Mouse (Mus musculus) hindbrain, embryonic 12.5 days (tissue): ENCODE measurements at regions not wholly inside any gene's neighbourhood (a gene's known extent, or its start where the extent isn't known, plus 50 kb on each side); places are given as distances from the start of the nearest gene placed in this dataset.

Source experiments
- ATAC-seq: fragments of 200-750 bp; cut with Nextera tagmentation; 2 replicates; pipeline ENCODE4 v1.8.0; 2017; ENCODE audit warnings: moderate TSS enrichment; ENCODE audit not compliant: low FRiP score
- H3K27ac ChIP-seq: fragments of 300-500 bp; sonication (generic); 2 replicates; pipeline ENCODE4 v1.5.1; 2016; ENCODE audit warnings: mild to moderate bottlenecking
- H3K27me3 ChIP-seq: fragments of 300-500 bp; sonication (generic); 2 replicates; pipeline ENCODE4 v1.6.1; 2016; ENCODE audit warnings: mild to moderate bottlenecking
- H3K36me3 ChIP-seq: fragments of 300-500 bp; sonication (generic); 2 replicates; pipeline ENCODE4 v1.6.1; 2016; ENCODE audit warnings: mild to moderate bottlenecking
- H3K4me1 ChIP-seq: fragments of 300-500 bp; sonication (generic); 2 replicates; pipeline ENCODE4 v1.6.1; 2016
- H3K4me2 ChIP-seq: fragments of 300-500 bp; sonication (generic); replicated peaks from 2 replicates; pipeline ENCODE4 v1.6.1; 2016; ENCODE audit warnings: mild to moderate bottlenecking
- H3K4me3 ChIP-seq: fragments of 300-500 bp; sonication (generic); 2 replicates; pipeline ENCODE4 v1.5.1; 2016; ENCODE audit warnings: mild to moderate bottlenecking
- H3K9ac ChIP-seq: fragments of 300-500 bp; sonication (generic); 2 replicates; pipeline ENCODE4 v1.6.1; 2016; ENCODE audit warnings: mild to moderate bottlenecking, moderate library complexity
- H3K9me3 ChIP-seq: fragments of 300-500 bp; sonication (generic); replicated peaks from 2 replicates; pipeline ENCODE4 v1.6.1; 2016; ENCODE audit warnings: mild to moderate bottlenecking
- WGBS: fragments of 180-500 bp; shearing (Covaris S2); methylation state at CpG from one replicate; pipeline ENCODE4 v1.1.7; 2016; 5-methylcytosine and 5-hydroxymethylcytosine counted together

DNA sequence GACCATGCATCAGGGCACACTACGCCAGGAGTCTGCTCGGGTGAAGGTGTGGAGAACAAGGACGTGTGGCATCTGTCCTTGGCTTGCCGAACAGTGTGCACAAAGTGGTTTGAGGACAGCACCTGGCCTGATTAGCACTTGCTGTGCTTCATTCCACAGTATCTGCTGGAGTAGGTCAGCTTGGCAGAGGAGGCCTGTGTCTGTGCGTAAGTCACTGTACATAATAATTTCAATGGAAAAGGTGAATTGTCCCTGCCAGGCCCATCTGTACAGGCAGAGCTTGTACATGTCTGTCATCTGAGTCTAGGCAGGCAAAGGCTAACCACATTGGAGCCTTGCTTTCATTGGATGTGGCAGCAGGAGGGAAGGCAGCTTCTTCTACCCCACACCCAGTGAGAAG is 979.5 kb upstream of the Car8 start:
- no peak overlapping the region for H3K27ac ChIP-seq
- no peak overlapping the region for H3K4me3 ChIP-seq
- no peak for ATAC-seq
- H3K27me3 ChIP-seq: no peaks in the 10 kb centered on the region
- no peaks in the 10 kb centered on the region for H3K36me3 ChIP-seq
- no peak overlapping the region for H3K9ac ChIP-seq
- WGBS: 90% methylated on average over 5 of the region's 5 CpGs
- H3K4me2 ChIP-seq: no peak overlapping the region
- H3K9me3 ChIP-seq: peaks cover 3% of the 10 kb centered on the region; the same call in 1 of the 2 replicates
- no peaks in the 10 kb centered on the region for H3K4me1 ChIP-seq

DNA sequence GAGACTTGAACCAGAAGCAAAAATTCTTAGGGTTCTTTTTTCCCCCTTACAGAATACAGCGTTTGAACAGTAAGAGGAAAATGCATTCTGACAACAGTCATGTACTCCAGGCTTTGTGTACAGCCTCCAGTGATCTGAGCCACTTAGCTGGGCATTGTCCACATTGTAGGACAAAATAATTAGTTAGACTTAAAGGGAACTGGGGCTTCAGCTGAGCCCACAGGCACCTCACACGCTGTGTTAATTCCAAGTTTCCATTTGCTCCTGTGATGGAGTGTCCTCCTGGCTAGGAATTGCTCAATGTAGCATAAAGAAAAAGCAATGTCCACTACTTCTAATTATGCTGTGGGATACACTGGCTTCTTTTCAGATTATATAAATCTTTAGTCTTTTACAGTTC is 969.8 kb upstream of the Car8 start:
- Histone ChIP-seq H3K27ac (no peak overlapping the region), H3K4me3 (no peak overlapping the region), H3K9ac (no peak overlapping the region), H3K36me3 (no peaks in the 10 kb centered on the region), H3K9me3 (no peaks in the 10 kb centered on the region), H3K4me1 (no peaks in the 10 kb centered on the region), H3K27me3 (no peaks in the 10 kb centered on the region), H3K4me2 (no peak overlapping the region)
- WGBS: 62% methylated on average over 2 of the region's 2 CpGs
- ATAC-seq: no peak

DNA sequence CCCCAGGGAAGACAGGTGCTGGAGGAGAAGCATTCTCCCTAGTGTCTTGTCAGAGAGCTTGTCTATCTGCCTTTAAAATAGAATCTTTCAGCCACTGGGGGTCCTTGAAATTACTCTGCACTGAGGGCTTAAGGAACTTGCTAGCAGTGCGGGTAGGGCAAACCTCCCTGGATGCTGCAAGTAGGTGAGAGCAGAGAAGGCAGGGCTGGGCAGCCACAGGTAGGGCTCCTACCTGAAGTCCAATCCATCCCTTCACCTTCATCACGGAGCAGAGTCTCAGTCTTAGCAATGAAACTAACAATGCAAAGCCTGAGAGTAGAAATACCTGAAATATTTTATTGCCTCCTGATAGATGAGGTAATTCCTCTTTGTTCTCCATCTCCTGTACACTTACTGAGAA is 961.2 kb upstream of the Car8 start:
- H3K4me1 ChIP-seq: 0 out of 2 replicates have a peak, but pooled peaks cover 7% of the 10 kb centered on the region
- H3K27me3 ChIP-seq: no peaks in the 10 kb centered on the region
- no peak overlapping the region for H3K27ac ChIP-seq
- no peak overlapping the region for H3K4me3 ChIP-seq
- H3K36me3 ChIP-seq: no peaks in the 10 kb centered on the region
- H3K4me2 ChIP-seq: no peak overlapping the region
- no peak overlapping the region for H3K9ac ChIP-seq
- ATAC-seq: no peak
- WGBS: 77% methylated on average over 2 of the region's 2 CpGs
- no peaks in the 10 kb centered on the region for H3K9me3 ChIP-seq

DNA sequence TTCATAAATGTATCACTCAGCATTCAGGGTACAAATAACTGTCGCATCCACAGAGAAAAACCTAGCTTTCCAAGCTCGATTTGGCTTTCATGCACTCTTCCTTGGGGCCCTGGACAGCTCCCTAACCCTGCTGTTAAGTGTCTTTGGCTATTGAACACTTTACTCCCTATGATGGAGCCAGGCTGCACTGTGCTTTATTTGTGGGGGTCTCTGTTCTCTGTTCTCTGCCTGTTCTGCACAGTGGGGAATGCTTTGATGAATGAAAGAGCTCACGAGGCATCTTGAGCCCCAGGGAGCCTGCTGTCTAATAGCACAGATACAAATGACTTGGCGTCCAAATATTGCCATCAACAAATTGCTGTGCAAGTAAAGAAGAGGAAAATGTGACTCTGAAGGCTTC is 957.6 kb upstream of the Car8 start:
- H3K4me1 ChIP-seq: peaks cover 9% of the 10 kb centered on the region; the same call in 1 of the 2 replicates
- 0 out of 2 replicates have a peak, but pooled peaks have one; percentile 29 for ATAC-seq

DNA sequence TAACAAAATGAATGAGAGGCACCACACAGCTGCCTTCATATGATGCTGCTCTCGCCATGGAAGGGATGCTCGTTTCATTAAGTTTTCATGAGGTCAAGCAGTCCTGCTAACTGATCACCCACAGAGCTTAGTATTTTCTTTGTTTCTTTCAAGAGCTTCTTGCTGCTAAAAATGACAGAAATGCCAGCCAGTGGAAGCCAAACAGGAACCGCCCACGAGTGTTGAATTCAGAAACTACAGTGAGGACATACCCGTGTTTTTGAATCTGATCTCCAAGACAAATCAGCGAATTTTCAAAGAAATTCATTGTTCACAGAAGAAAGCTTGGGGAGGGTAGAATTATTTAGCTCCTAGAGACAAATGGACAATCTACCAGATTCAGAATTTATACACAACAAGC is 954.3 kb upstream of the Car8 start:
- Histone ChIP-seq H3K4me2 (no peak overlapping the region), H3K9me3 (no peaks in the 10 kb centered on the region), H3K27me3 (no peaks in the 10 kb centered on the region), H3K9ac (no peak overlapping the region), H3K4me3 (no peak overlapping the region), H3K36me3 (no peaks in the 10 kb centered on the region), H3K27ac (no peak overlapping the region), H3K4me1 (peaks cover 9% of the 10 kb centered on the region; the same call in 1 of the 2 replicates)
- no peak for ATAC-seq
- WGBS: 49% methylated on average over 6 of the region's 6 CpGs

More for the DNA sequence above, 957.6 kb upstream of the Car8 start:
- Histone ChIP-seq H3K4me3 (no peak overlapping the region), H3K27me3 (no peaks in the 10 kb centered on the region), H3K9me3 (no peaks in the 10 kb centered on the region), H3K36me3 (no peaks in the 10 kb centered on the region), H3K9ac (no peak overlapping the region), H3K4me2 (no peak overlapping the region), H3K27ac (peak overlapping the region; percentile 44; the same call in 1 of the 2 replicates)
- WGBS: 40% methylated on average over 4 of the region's 4 CpGs

DNA sequence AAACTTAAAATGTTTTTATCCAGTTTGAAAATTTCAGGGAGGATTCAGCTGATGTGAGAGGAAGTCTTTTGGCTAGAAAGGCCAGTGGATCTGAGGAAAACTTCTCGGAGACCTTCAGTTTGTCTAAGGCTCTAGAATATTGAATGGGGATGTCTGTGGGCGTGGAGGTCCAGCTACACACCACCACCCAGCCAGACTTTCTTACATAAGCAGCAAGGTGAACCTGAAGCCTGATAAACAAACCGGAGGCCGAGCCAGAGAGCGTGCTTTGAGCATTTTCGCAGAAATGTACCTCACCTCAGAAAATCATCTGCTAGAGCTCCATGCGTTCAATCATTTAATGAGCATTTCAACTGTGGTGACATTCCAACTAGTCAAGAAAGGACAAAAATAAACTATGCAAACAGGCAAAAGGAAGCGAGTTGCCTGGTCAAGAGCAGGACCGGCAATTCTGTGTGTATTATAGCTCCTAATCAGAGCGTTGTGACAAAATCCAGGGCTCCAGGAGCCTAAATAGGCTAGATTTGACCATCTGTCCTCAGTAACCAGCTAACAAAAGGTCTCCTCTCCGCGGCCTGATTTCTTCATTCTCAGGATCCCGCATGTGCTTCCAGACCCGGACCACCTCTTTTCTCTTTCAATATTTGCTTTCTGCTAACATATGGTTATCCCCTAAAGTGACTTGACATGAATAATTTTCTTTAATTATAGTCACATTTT is 946.5 kb upstream of the Car8 start:
- H3K4me3 ChIP-seq: 0 out of 2 replicates have a peak overlapping the region, but pooled peaks have one; percentile 21

DNA sequence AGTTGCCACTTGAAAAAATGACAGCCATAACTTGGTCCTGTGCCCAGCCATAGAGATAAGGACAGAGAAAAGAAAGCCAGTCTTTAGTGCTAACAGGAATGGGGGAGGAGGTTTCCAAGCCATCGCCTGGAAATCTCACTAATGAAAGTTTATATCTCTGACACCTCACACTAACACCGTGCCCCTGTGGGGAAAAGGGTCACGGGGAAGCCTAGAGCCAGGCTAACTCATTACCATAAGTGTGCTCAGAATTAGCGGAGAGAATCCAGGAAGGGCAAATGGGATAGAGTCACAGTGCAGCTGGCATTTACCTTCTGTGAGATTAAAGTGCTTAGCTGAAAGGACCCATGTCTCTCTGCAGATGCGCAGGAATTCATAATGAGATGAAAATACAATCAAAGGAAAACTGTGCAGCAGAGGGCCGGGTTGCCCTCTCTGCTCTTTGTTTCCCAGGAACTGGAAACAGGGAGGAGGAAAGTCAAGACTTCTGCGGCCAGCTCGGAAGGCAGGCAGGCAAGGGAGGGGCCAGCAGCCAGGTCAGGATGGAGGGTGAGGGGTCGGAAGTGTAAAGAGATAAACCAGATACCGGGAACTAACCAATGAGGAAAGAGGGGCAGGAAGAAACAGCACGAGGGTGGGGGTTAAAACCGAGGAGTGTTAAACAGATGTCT is 945.7 kb upstream of the Car8 start:
- H3K27ac ChIP-seq: peak overlapping the region; percentile 87
- ATAC-seq: peak; percentile 89
- no peaks in the 10 kb centered on the region for H3K36me3 ChIP-seq
- WGBS: 2% methylated on average over 12 of the region's 12 CpGs
- no peaks in the 10 kb centered on the region for H3K9me3 ChIP-seq
- peak overlapping the region; percentile 48 for H3K4me2 ChIP-seq
- H3K4me3 ChIP-seq: peak overlapping the region; percentile 21
- peak overlapping the region; percentile 35; the same call in 1 of the 2 replicates for H3K9ac ChIP-seq
- H3K4me1 ChIP-seq: peaks cover 17% of the 10 kb centered on the region
- no peaks in the 10 kb centered on the region for H3K27me3 ChIP-seq

More for the DNA sequence above, 946.5 kb upstream of the Car8 start:
- 46% methylated on average over 14 of the region's 14 CpGs for WGBS
- Histone ChIP-seq H3K27me3 (no peaks in the 10 kb centered on the region), H3K9ac (no peak overlapping the region), H3K27ac (peak overlapping the region; percentile 87), H3K9me3 (no peaks in the 10 kb centered on the region), H3K4me2 (peak overlapping the region; percentile 48), H3K4me1 (peaks cover 17% of the 10 kb centered on the region), H3K36me3 (no peaks in the 10 kb centered on the region)
- ATAC-seq: peak; percentile 49; the same call in 1 of the 2 replicates

DNA sequence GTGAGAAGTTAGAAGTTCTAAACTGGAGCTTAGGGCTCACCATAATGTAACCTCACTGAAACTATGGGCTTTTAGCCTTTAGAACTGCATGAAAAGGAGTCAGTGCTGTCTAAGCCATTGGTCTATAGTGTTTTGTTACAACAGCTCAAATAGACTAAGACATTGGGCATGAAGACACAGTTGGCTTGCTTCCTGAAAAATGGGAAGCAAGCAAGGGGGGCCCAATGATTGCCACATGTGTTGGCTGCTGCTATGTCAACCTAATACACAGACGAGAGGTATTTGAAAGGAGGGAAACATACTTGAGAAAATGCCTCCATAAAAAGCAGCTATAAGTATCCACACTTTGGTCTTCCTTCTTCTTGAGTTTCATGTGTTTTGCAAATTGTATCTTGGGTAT is 935.5 kb upstream of the Car8 start:
- whole genome bisulfite sequencing: 74% methylated on average over 1 of the region's 1 CpGs
- H3K9ac ChIP-seq: no peak overlapping the region
- no peak for ATAC-seq
- H3K4me3 ChIP-seq: no peak overlapping the region
- H3K9me3 ChIP-seq: no peaks in the 10 kb centered on the region
- no peak overlapping the region for H3K4me2 ChIP-seq
- no peaks in the 10 kb centered on the region for H3K4me1 ChIP-seq
- H3K36me3 ChIP-seq: no peaks in the 10 kb centered on the region
- no peak overlapping the region for H3K27ac ChIP-seq
- H3K27me3 ChIP-seq: no peaks in the 10 kb centered on the region

DNA sequence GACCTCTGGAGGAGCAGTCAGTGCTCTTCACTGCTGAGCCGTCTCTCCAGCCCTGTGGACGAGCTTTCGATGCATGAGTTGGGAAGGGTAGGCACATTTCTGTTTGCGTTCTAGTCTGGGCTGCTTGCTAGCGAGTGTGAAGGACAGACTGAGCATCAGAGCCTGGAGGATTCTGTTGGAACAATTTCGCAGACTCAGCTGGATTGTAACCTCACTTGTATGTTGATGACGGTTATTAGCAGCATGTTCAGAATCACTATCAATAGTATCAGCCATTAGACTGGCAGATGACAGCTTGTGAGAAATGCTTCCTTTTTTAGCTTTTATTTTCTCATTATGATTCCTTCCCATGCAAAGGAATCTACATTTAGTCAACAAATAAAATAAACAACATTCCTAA is 923.5 kb upstream of the Car8 start:
- Histone ChIP-seq H3K27me3 (no peaks in the 10 kb centered on the region), H3K27ac (no peak overlapping the region; the same call in 1 of the 2 replicates), H3K4me1 (peaks cover 14% of the 10 kb centered on the region), H3K4me2 (no peak overlapping the region), H3K4me3 (no peak overlapping the region), H3K36me3 (no peaks in the 10 kb centered on the region), H3K9ac (no peak overlapping the region), H3K9me3 (no peaks in the 10 kb centered on the region)
- WGBS: 76% methylated on average over 7 of the region's 7 CpGs
- no peak for ATAC-seq

DNA sequence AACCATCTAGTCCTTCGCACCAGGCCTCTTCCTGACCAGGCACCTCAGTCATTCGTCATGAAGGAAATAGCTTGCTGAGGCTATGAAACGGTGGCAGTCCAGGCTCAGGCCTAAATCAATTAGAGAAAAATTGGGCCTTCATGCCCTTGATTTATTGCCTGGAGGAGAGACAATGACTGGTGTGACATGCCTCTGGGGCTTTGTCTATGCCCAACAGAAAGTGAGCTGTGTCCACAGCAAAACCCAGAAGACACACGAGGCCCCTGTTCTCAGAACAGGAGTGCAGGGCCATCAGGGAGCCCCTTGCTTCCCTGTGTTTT is 922.9 kb upstream of the Car8 start:
- Histone ChIP-seq H3K4me1 (peaks cover 14% of the 10 kb centered on the region), H3K4me3 (no peak overlapping the region), H3K27ac (peak overlapping the region; percentile 42; the same call in 1 of the 2 replicates), H3K4me2 (no peak overlapping the region), H3K36me3 (no peaks in the 10 kb centered on the region), H3K9me3 (no peaks in the 10 kb centered on the region), H3K27me3 (no peaks in the 10 kb centered on the region), H3K9ac (no peak overlapping the region)
- 17% methylated on average over 4 of the region's 4 CpGs for WGBS
- ATAC-seq: peak; percentile 63

DNA sequence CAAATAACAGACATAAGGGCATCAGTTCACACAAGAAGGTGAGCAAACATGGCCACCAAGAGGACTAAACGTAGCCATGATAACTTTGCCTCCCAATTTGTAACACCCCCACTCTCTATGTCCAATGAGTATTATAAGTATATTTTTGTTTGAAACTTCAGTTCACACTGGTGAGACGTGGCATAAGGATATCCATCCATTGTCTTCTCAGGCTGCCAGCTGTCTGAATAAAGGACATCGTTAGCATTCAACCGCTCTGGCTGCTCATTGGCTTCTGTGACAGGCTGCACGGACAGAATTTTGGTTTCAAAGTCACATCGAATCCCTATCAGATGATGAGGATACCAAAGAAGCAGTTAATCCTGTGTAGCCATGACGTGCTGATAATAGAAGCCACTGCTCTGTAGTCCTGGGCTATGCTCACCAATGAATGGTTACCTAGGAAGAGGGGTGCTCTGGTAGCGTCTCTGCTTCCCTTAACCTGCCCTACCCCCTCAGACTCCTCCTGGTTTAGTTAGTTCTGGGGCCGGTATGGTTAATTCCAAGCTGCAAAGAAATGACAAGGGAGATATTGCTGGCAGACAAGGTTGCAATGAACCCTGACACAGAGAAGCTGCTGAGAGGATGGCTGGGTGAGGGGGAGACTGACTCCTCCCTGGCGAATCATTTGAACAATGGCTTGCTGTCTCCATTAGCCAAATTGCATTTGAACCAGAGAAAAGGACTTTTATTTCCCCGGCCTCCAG is 922.4 kb upstream of the Car8 start:
- 48% methylated on average over 11 of the region's 11 CpGs for WGBS
- Histone ChIP-seq H3K4me2 (no peak overlapping the region), H3K9ac (no peak overlapping the region), H3K27ac (peak overlapping the region; percentile 42), H3K4me3 (no peak overlapping the region), H3K36me3 (no peaks in the 10 kb centered on the region), H3K27me3 (no peaks in the 10 kb centered on the region), H3K9me3 (no peaks in the 10 kb centered on the region), H3K4me1 (peaks cover 14% of the 10 kb centered on the region)
- peak; percentile 71 for ATAC-seq

DNA sequence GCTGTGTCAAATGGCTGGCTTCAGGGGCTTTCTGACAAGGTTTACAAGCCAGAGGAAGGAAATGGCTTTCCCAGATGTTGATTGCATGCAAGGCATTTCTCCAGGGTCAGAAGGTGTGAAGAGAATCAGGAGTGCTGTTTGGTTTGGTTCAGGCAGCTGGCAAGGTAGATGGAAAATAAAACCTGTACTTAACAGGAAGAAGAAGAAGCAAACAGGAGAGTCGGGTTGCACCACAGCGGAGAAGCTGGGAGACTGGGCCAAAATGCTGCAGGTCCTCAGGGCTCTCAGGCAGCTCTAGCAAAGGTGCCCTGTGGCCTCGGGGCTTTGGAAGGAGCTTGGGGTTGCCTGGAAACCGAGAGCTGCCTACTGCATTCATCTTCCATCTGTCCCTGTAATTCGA is 908.9 kb upstream of the Car8 start:
- Histone ChIP-seq H3K4me1 (peaks cover 14% of the 10 kb centered on the region), H3K27me3 (no peaks in the 10 kb centered on the region), H3K4me2 (no peak overlapping the region), H3K9me3 (no peaks in the 10 kb centered on the region), H3K4me3 (no peak overlapping the region), H3K9ac (no peak overlapping the region), H3K36me3 (no peaks in the 10 kb centered on the region), H3K27ac (no peak overlapping the region)
- no peak for ATAC-seq
- WGBS: 30% methylated on average over 5 of the region's 5 CpGs
